Mouse (Mus musculus): ENCODE data around the gene Exosc1. TPM values are rescaled to one million over a fixed set of nuclear protein-coding genes. Genes with fewer than 3 reads are reported as not detected.

Exosc1 gene
- total and polyA plus RNA-seq, 3 experiments, result 56.6 to 109 (median 68.6) TPM

- DNase-seq (ENCODE audit: extremely low read depth), result no peak
- no peak overlapping the region for H3K27ac ChIP-seq (ENCODE audit: insufficient read depth, low read depth)
- dilution Hi-C loops (cut with MboI; ENCODE audit: extremely low pct_ligation_motif_present, extremely low pct_unique_long_range_greater_than_20kb, low sequenced_read_pairs) (no loop called here), in situ Hi-C loops (cut with MboI; ENCODE audit: low pct_ligation_motif_present, low pct_unique_long_range_greater_than_20kb, low sequenced_read_pairs) (no loop called here)
- H3K79me2 ChIP-seq (replicated peaks; ENCODE audit: control insufficient read depth, extremely low read depth, insufficient read depth, poor library complexity, severe bottlenecking), result no peaks in the 10 kb centered on the region
- H3K4me2 ChIP-seq (ENCODE audit: insufficient read depth, low read depth, poor library complexity, severe bottlenecking), result no peak overlapping the region
- H3K9ac ChIP-seq (ENCODE audit: insufficient read depth, low read depth), result no peak overlapping the region
- peaks cover 6 to 20% of the 10 kb centered on the region in 2 experiments for H3K4me1 ChIP-seq (ENCODE audit: control insufficient read depth in 1 of 2, insufficient read depth in 2 of 2)
- H3K9me3 ChIP-seq (replicated peaks; ENCODE audit: low read length), result no peaks in the 10 kb centered on the region
- TF ChIP-seq CTCF (conservative IDR thresholded peaks at IDR 0.05 in 1 of 2, IDR thresholded peaks at IDR 0.05 in 1 of 2; ENCODE audit: low read depth in 2 of 2, low read length in 2 of 2), result 0 out of 4 replicates have a peak, but pooled peaks of 1 of the 2 experiments have one; percentile 7
- no peak for TF ChIP-seq GABPA (IDR thresholded peaks at IDR 0.05; ENCODE audit: insufficient replicate concordance, low read depth, low read length)
- no peak overlapping the region for H3K4me3 ChIP-seq (replicated peaks in 1 of 3; ENCODE audit: low read depth in 2 of 3, low read length in 2 of 3, poor library complexity in 1 of 3)
- H3K36me3 ChIP-seq (replicated peaks in 1 of 2; ENCODE audit: control insufficient read depth in 1 of 2, insufficient read depth in 1 of 2, low read length in 1 of 2), result no peaks in the 10 kb centered on the region
- no peaks in the 10 kb centered on the region for H3K27me3 ChIP-seq (replicated peaks)
These were observed 30.2 kb downstream of the Exosc1 start for GRCm38 (mm10) chr19:41902848-41903593.

- H3K9ac ChIP-seq (ENCODE audit: insufficient read depth, low read depth), result no peak overlapping the region
- dilution Hi-C loops (cut with MboI; ENCODE audit: extremely low pct_ligation_motif_present, extremely low pct_unique_long_range_greater_than_20kb, low sequenced_read_pairs) (no loop called here), in situ Hi-C loops (cut with MboI; ENCODE audit: low pct_ligation_motif_present, low pct_unique_long_range_greater_than_20kb, low sequenced_read_pairs) (no loop called here)
- no peaks in the 10 kb centered on the region for H3K9me3 ChIP-seq (replicated peaks; ENCODE audit: low read length)
- no peaks in the 10 kb centered on the region for H3K36me3 ChIP-seq (replicated peaks in 1 of 2; ENCODE audit: control insufficient read depth in 1 of 2, insufficient read depth in 1 of 2, low read length in 1 of 2)
- no peak overlapping the region for H3K4me3 ChIP-seq (replicated peaks in 1 of 3; ENCODE audit: low read depth in 2 of 3, low read length in 2 of 3, poor library complexity in 1 of 3)
- H3K27me3 ChIP-seq (replicated peaks), result no peaks in the 10 kb centered on the region
- no peak for DNase-seq (ENCODE audit: extremely low read depth)
- no peak overlapping the region for H3K4me2 ChIP-seq (ENCODE audit: insufficient read depth, low read depth, poor library complexity, severe bottlenecking)
- H3K4me1 ChIP-seq (ENCODE audit: control insufficient read depth in 1 of 2, insufficient read depth in 2 of 2), result peaks cover 6 to 19% of the 10 kb centered on the region in 2 experiments
- TF ChIP-seq MAX (IDR thresholded peaks at IDR 0.05; ENCODE audit: low read length) (no peak), KAT2A (IDR thresholded peaks at IDR 0.05; ENCODE audit: insufficient replicate concordance, low read length) (no peak), IRF4 (IDR thresholded peaks at IDR 0.05; ENCODE audit: low read depth, low read length) (no peak), CHD1 (IDR thresholded peaks at IDR 0.05; ENCODE audit: low read depth, low read length) (no peak), EP300 (IDR thresholded peaks at IDR 0.05; ENCODE audit: low read length) (no peak), HCFC1 (IDR thresholded peaks at IDR 0.05; ENCODE audit: low read depth, low read length) (no peak), JUN (IDR thresholded peaks at IDR 0.05; ENCODE audit: insufficient read depth, low read depth, low read length) (no peak), TCF12 (IDR thresholded peaks at IDR 0.05; ENCODE audit: low read depth, low read length) (no peak), NELFE (IDR thresholded peaks at IDR 0.05; ENCODE audit: low read depth, low read length) (no peak), ETS1 (conservative IDR thresholded peaks at IDR 0.05; ENCODE audit: low read depth, low read length) (no peak), ZNF384 (IDR thresholded peaks at IDR 0.05; ENCODE audit: low read depth, low read length) (no peak), MXI1 (IDR thresholded peaks at IDR 0.05; ENCODE audit: low read depth, low read length) (no peak), MAFK (IDR thresholded peaks at IDR 0.05; ENCODE audit: insufficient replicate concordance, low read length) (no peak), POLR2AphosphoS2 (IDR thresholded peaks at IDR 0.05; ENCODE audit: low read depth, low read length) (no peak), ZC3H11A (IDR thresholded peaks at IDR 0.05; ENCODE audit: low read depth, low read length) (no peak), E2F4 (IDR thresholded peaks at IDR 0.05; ENCODE audit: insufficient replicate concordance, low read depth, low read length) (no peak), ELF1 (IDR thresholded peaks at IDR 0.05; ENCODE audit: low read depth, low read length) (no peak), MEF2A (IDR thresholded peaks at IDR 0.05; ENCODE audit: borderline replicate concordance, low read depth, low read length) (no peak), MAZ (IDR thresholded peaks at IDR 0.05; ENCODE audit: low read depth, low read length) (no peak)
- no peaks in the 10 kb centered on the region for H3K79me2 ChIP-seq (replicated peaks; ENCODE audit: control insufficient read depth, extremely low read depth, insufficient read depth, poor library complexity, severe bottlenecking)
- no peak overlapping the region for H3K27ac ChIP-seq (ENCODE audit: insufficient read depth, low read depth)
These were observed 31.5 kb downstream of the Exosc1 start for GRCm38 (mm10) chr19:41901696-41902095.

All from CH12.LX (cell line).